Comparison of ENCODE assay signal across 8 mouse cellular contexts in the genomic region with DNA sequence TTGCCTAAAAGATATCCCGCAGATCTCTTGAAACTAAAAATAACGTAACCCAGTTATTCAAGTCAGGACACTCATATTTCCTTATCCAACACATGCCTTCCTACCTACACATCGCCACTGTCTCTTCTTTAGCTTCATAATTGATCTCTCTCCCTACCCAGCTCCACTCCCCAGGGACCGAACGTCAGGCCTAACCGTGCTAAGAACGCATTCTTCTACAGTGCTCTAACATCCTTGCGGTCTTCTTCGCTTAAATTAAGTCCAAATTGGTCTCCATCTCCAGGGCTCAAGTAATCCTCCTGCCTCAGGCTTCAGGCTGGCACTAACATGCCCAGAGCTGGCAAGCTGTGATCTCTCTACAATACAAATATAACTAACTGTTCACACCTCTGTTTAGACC. TPM values are rescaled to one million over a fixed set of nuclear protein-coding genes. Genes with fewer than 3 reads are reported as not detected.
DNase-seq lines count a peak whose midpoint lies in the region; ATAC-seq and TF ChIP-seq lines count a peak whose summit lies in the region.

No protein-coding gene starts in this region.

- peak; percentile 36 for DNase-seq in heart, adult 11 months
- no peak for DNase-seq in heart, postnatal 36 days
- peak; percentile 52 for DNase-seq in CH12.LX (ENCODE audit: extremely low read depth)
- DNase-seq in limb, embryonic 11.5 days (ENCODE audit: low spot score), result peak; percentile 36
- no peak for DNase-seq in testis, postnatal 10 days (ENCODE audit: low spot score)
- DNase-seq in gastrocnemius, postnatal 4 days (ENCODE audit: low spot score in 2 of 2), result no peak

- H3K4me3 ChIP-seq in CH12.LX (replicated peaks in 1 of 3; ENCODE audit: low read depth in 2 of 3, low read length in 2 of 3, poor library complexity in 1 of 3), result peak overlapping the region; percentile 85 to 98 (median 90)
- peak overlapping the region; percentile 76 for H3K4me3 ChIP-seq in limb, embryonic 11.5 days (ENCODE audit: low read depth, low read length)
- peak overlapping the region; percentile 73 for H3K4me3 ChIP-seq in neural tube, embryonic 14.5 days (ENCODE audit: low read depth, low read length)

- TF ChIP-seq POLR2A in CH12.LX (IDR thresholded peaks at IDR 0.05; ENCODE audit: low read depth, low read length), result no peak

- intact Hi-C loops in heart, postnatal 36 days (cut with DNase I), result loop anchor here (1.0 kb wide), 1 partner anchor 34 kb away; no protein-coding TSS in a partner anchor

- TF ChIP-seq EP300 in CH12.LX (IDR thresholded peaks at IDR 0.05; ENCODE audit: low read length), result no peak

- no peaks in the 10 kb centered on the region for H3K9me3 ChIP-seq in CH12.LX (replicated peaks; ENCODE audit: low read length)
- no peaks in the 10 kb centered on the region for H3K9me3 ChIP-seq in limb, embryonic 11.5 days (ENCODE audit: control insufficient read depth, low read length)
- no peaks in the 10 kb centered on the region for H3K9me3 ChIP-seq in neural tube, embryonic 14.5 days (ENCODE audit: control insufficient read depth, low read length)

- 43% methylated on average over 9 of the region's 9 CpGs for WGBS in limb, embryonic 11.5 days
- WGBS in neural tube, embryonic 14.5 days, result 37% methylated on average over 9 of the region's 9 CpGs

- TF ChIP-seq CTCF in CH12.LX (conservative IDR thresholded peaks at IDR 0.05 in 1 of 2, IDR thresholded peaks at IDR 0.05 in 1 of 2; ENCODE audit: low read depth in 2 of 2, low read length in 2 of 2), result no peak

- no peaks in the 10 kb centered on the region for H3K27me3 ChIP-seq in CH12.LX (replicated peaks)
- no peaks in the 10 kb centered on the region for H3K27me3 ChIP-seq in limb, embryonic 11.5 days (ENCODE audit: control insufficient read depth, insufficient read depth, low read length)
- H3K27me3 ChIP-seq in neural tube, embryonic 14.5 days (ENCODE audit: control insufficient read depth, insufficient read depth, low read length), result peaks cover 2% of the 10 kb centered on the region; the same call in 1 of the 2 replicates

- in situ Hi-C loops in CH12.LX (cut with MboI; ENCODE audit: low pct_ligation_motif_present, low pct_unique_long_range_greater_than_20kb, low sequenced_read_pairs), result no loop called here

- peak; percentile 11; the same call in 1 of the 2 replicates for ATAC-seq in erythroblast, adult 5-6 weeks (replicated peaks; ENCODE audit: low FRiP score, poor library complexity, severe bottlenecking)
- ATAC-seq in limb, embryonic 11.5 days (ENCODE audit: insufficient number of reproducible peaks, low FRiP score, low TSS enrichment, low read depth), result no peak
- 0 out of 2 replicates have a peak, but pooled peaks have one; percentile 0 for ATAC-seq in neural tube, embryonic 14.5 days (ENCODE audit: low read depth)

- peak overlapping the region; percentile 98 for H3K4me2 ChIP-seq in CH12.LX (ENCODE audit: insufficient read depth, low read depth, poor library complexity, severe bottlenecking)
- peak overlapping the region; percentile 60 for H3K4me2 ChIP-seq in limb, embryonic 11.5 days (ENCODE audit: low read depth, severe bottlenecking)
- peak overlapping the region; percentile 96 for H3K4me2 ChIP-seq in neural tube, embryonic 14.5 days (ENCODE audit: low read depth, low read length)

- H3K36me3 ChIP-seq in CH12.LX (replicated peaks in 1 of 2; ENCODE audit: control insufficient read depth in 1 of 2, insufficient read depth in 1 of 2, low read length in 1 of 2), result peaks cover 2 to 37% of the 10 kb centered on the region in 2 experiments
- H3K36me3 ChIP-seq in limb, embryonic 11.5 days (ENCODE audit: control insufficient read depth, insufficient read depth, low read length), result peaks cover 3% of the 10 kb centered on the region; the same call in 1 of the 2 replicates
- H3K36me3 ChIP-seq in neural tube, embryonic 14.5 days (ENCODE audit: control insufficient read depth, insufficient read depth, low read length), result no peaks in the 10 kb centered on the region

- peak overlapping the region; percentile 91 for H3K27ac ChIP-seq in CH12.LX (ENCODE audit: insufficient read depth, low read depth)
- H3K27ac ChIP-seq in limb, embryonic 11.5 days (replicated peaks; ENCODE audit: low read depth, low read length), result peak overlapping the region; percentile 98; the same call in 1 of the 2 replicates
- H3K27ac ChIP-seq in neural tube, embryonic 14.5 days (ENCODE audit: low read depth, low read length), result peak overlapping the region; percentile 99

- no peak for TF ChIP-seq RAD21 in CH12.LX (IDR thresholded peaks at IDR 0.05; ENCODE audit: low read depth, low read length)

- H3K79me2 ChIP-seq in CH12.LX (replicated peaks; ENCODE audit: control insufficient read depth, extremely low read depth, insufficient read depth, poor library complexity, severe bottlenecking), result peaks cover 51% of the 10 kb centered on the region

- peaks cover 13 to 47% of the 10 kb centered on the region in 2 experiments for H3K4me1 ChIP-seq in CH12.LX (ENCODE audit: control insufficient read depth in 1 of 2, insufficient read depth in 2 of 2)
- H3K4me1 ChIP-seq in limb, embryonic 11.5 days (ENCODE audit: control insufficient read depth, insufficient read depth, low read length), result peaks cover 15% of the 10 kb centered on the region
- peaks cover 27% of the 10 kb centered on the region for H3K4me1 ChIP-seq in neural tube, embryonic 14.5 days (ENCODE audit: control insufficient read depth, insufficient read depth, low read length)

- dilution Hi-C loops in CH12.LX (cut with MboI; ENCODE audit: extremely low pct_ligation_motif_present, extremely low pct_unique_long_range_greater_than_20kb, low sequenced_read_pairs), result no loop called here

- H3K9ac ChIP-seq in CH12.LX (ENCODE audit: insufficient read depth, low read depth), result peak overlapping the region; percentile 95
- peak overlapping the region; percentile 91 for H3K9ac ChIP-seq in limb, embryonic 11.5 days (ENCODE audit: low read length)
- H3K9ac ChIP-seq in neural tube, embryonic 14.5 days (replicated peaks; ENCODE audit: low read depth, low read length), result peak overlapping the region; percentile 95

TF ChIP-seq in CH12.LX, 34 proteins besides CTCF, POLR2A, EP300 and RAD21 (continues in another document):
- TF ChIP-seq GABPA (IDR thresholded peaks at IDR 0.05; ENCODE audit: insufficient replicate concordance, low read depth, low read length), result no peak
- TF ChIP-seq NELFE (IDR thresholded peaks at IDR 0.05; ENCODE audit: low read depth, low read length), result no peak

RNA-seq across cellular contexts. Expression of a gene that starts 0.7 kb away (rescaled TPM):
- total RNA-seq in heart, postnatal 36 days (2021), result 10 to 100 TPM; 21.3 to 24.2 TPM
- 18.7 and 21.5 TPM in 2 replicates for total RNA-seq in CH12.LX (2012; rRNA removed)
- 13.1 and 14.5 TPM in 2 replicates for total RNA-seq in CH12.LX (2014; rRNA removed)
- 34.5 and 35.8 TPM in 2 replicates for polyA plus RNA-seq in CH12.LX (2012; ENCODE audit: insufficient read length, low read depth)
- total RNA-seq in erythroblast, adult 5-6 weeks (2015; ENCODE audit: low replicate concordance), result 3.8 and 4.8 TPM in 2 replicates
- 4.3 and 6.7 TPM in 2 replicates for total RNA-seq in erythroblast, adult 5-6 weeks (2017; ENCODE audit: low replicate concordance)
- 51.7 and 55.7 TPM in 2 replicates for polyA plus RNA-seq in limb, embryonic 11.5 days (2014; fragmentation: Nextera tagmentation; extraction: Ambion mirVana)
- 48.0 and 49.7 TPM in 2 replicates for polyA plus RNA-seq in neural tube, embryonic 14.5 days (2014; fragmentation: Nextera tagmentation; extraction: Ambion mirVana)
- 10 to 100 TPM; 33.5 to 33.6 TPM for total RNA-seq in gastrocnemius, postnatal 4 days (2021)

RNA-seq across cellular contexts. Expression of a gene that starts 17.2 kb away (rescaled TPM):
- 10 to 100 TPM; 27.7 to 28.4 TPM for total RNA-seq in heart, postnatal 36 days (2021)
- total RNA-seq in CH12.LX (2012; rRNA removed), result 40.8 and 41.0 TPM in 2 replicates
- 48.6 and 51.4 TPM in 2 replicates for total RNA-seq in CH12.LX (2014; rRNA removed)
- polyA plus RNA-seq in CH12.LX (2012; ENCODE audit: insufficient read length, low read depth), result 39.5 and 42.4 TPM in 2 replicates
- 6.7 and 7.3 TPM in 2 replicates for total RNA-seq in erythroblast, adult 5-6 weeks (2015; ENCODE audit: low replicate concordance)
- total RNA-seq in erythroblast, adult 5-6 weeks (2017; ENCODE audit: low replicate concordance), result 11.0 and 13.8 TPM in 2 replicates
- 29.2 and 31.9 TPM in 2 replicates for polyA plus RNA-seq in limb, embryonic 11.5 days (2014; fragmentation: Nextera tagmentation; extraction: Ambion mirVana)
- polyA plus RNA-seq in neural tube, embryonic 14.5 days (2014; fragmentation: Nextera tagmentation; extraction: Ambion mirVana), result 40.2 and 43.5 TPM in 2 replicates
- total RNA-seq in gastrocnemius, postnatal 4 days (2021), result 10 to 100 TPM; 22.4 to 24.9 TPM

RNA-seq across cellular contexts. Expression of a gene that starts 17.2 kb away (rescaled TPM):
- total RNA-seq in heart, postnatal 36 days (2021), result 10 to 100 TPM; 79.4 to 95.6 TPM
- 25.2 and 28.2 TPM in 2 replicates for total RNA-seq in CH12.LX (2012; rRNA removed)
- 32.3 and 33.0 TPM in 2 replicates for total RNA-seq in CH12.LX (2014; rRNA removed)
- polyA plus RNA-seq in CH12.LX (2012; ENCODE audit: insufficient read length, low read depth), result 292 and 408 TPM in 2 replicates
- total RNA-seq in erythroblast, adult 5-6 weeks (2015; ENCODE audit: low replicate concordance), result 5.4 and 7.1 TPM in 2 replicates
- 1.5 and 15.1 TPM in 2 replicates for total RNA-seq in erythroblast, adult 5-6 weeks (2017; ENCODE audit: low replicate concordance)
- 61.8 and 68.3 TPM in 2 replicates for polyA plus RNA-seq in limb, embryonic 11.5 days (2014; fragmentation: Nextera tagmentation; extraction: Ambion mirVana)
- 58.1 and 67.6 TPM in 2 replicates for polyA plus RNA-seq in neural tube, embryonic 14.5 days (2014; fragmentation: Nextera tagmentation; extraction: Ambion mirVana)
- 100 to 1,000 TPM in 1 of 2 experiments, 10 to 100 TPM in 1; 97.9 to 112 TPM for total RNA-seq in gastrocnemius, postnatal 4 days (2021)

RNA-seq across cellular contexts. Expression of a gene that starts 32.4 kb away (rescaled TPM):
- not detected for total RNA-seq in heart, postnatal 36 days (2021)
- total RNA-seq in CH12.LX (2012; rRNA removed) (0.08 and 0.13 TPM in 2 replicates), CH12.LX (2014; rRNA removed) (not detected in 2 replicates)
- polyA plus RNA-seq in CH12.LX (2012; ENCODE audit: insufficient read length, low read depth), result not detected in 2 replicates
- total RNA-seq in erythroblast, adult 5-6 weeks (2015; ENCODE audit: low replicate concordance), result not detected in 2 replicates
- total RNA-seq in erythroblast, adult 5-6 weeks (2017; ENCODE audit: low replicate concordance), result not detected in 2 replicates
- 1.4 and 2.3 TPM in 2 replicates for polyA plus RNA-seq in limb, embryonic 11.5 days (2014; fragmentation: Nextera tagmentation; extraction: Ambion mirVana)
- 3.2 and 5.3 TPM in 2 replicates for polyA plus RNA-seq in neural tube, embryonic 14.5 days (2014; fragmentation: Nextera tagmentation; extraction: Ambion mirVana)
- total RNA-seq in gastrocnemius, postnatal 4 days (2021), result under 1 TPM; 0.74 to 0.83 TPM

RNA-seq across cellular contexts. Expression of a gene that starts 33.4 kb away (rescaled TPM):
- total RNA-seq in heart, postnatal 36 days (2021), result 10 to 100 TPM; 84.9 to 88.8 TPM
- total RNA-seq in CH12.LX (2012; rRNA removed) (98.4 and 120 TPM in 2 replicates), CH12.LX (2014; rRNA removed) (115 and 121 TPM in 2 replicates)
- polyA plus RNA-seq in CH12.LX (2012; ENCODE audit: insufficient read length, low read depth), result 71.4 and 76.2 TPM in 2 replicates
- total RNA-seq in erythroblast, adult 5-6 weeks (2015; ENCODE audit: low replicate concordance), result 23.4 and 28.6 TPM in 2 replicates
- 13.9 and 19.3 TPM in 2 replicates for total RNA-seq in erythroblast, adult 5-6 weeks (2017; ENCODE audit: low replicate concordance)
- 111 and 115 TPM in 2 replicates for polyA plus RNA-seq in limb, embryonic 11.5 days (2014; fragmentation: Nextera tagmentation; extraction: Ambion mirVana)
- polyA plus RNA-seq in neural tube, embryonic 14.5 days (2014; fragmentation: Nextera tagmentation; extraction: Ambion mirVana), result 116 and 124 TPM in 2 replicates
- 10 to 100 TPM; 88.1 to 89.8 TPM for total RNA-seq in gastrocnemius, postnatal 4 days (2021)

Comparison
In these comparisons a context has a peak if more than half of its experiments do, and no peak if none do; other contexts are left out.
1. DNase-seq: peak in heart, adult 11 months (single experiment), CH12.LX (single experiment) and limb, embryonic 11.5 days (single experiment); none in heart, postnatal 36 days (0 of 2), testis, postnatal 10 days (single experiment) and gastrocnemius, postnatal 4 days (0 of 2).
2. Peak in every context shown above with its lines, with median percentiles within 50 percentile points of each other: H3K27ac ChIP-seq, H3K4me2 ChIP-seq, H3K4me3 ChIP-seq and H3K9ac ChIP-seq.